Mouse (Mus musculus) cerebellum, adult 2 months (tissue): Measurements from ENCODE around the gene Jsrp1.

Source experiments
- CTCF ChIP-seq: fragments of 200-500 bp; IDR thresholded peaks from 2 replicates; pipeline ENCODE4 v1.5.1; 2011; ENCODE audit warnings: low read depth, mild to moderate bottlenecking, control low read depth, low read length, moderate library complexity, borderline replicate concordance; ENCODE audit not compliant: insufficient read depth
- POLR2A ChIP-seq: fragments of 200-500 bp; IDR thresholded peaks from 2 replicates; pipeline ENCODE4 v1.6.1; 2011; ENCODE audit warnings: low read length, control low read depth, borderline replicate concordance; ENCODE audit not compliant: insufficient read depth

GRCm38 (mm10) chr10:80758651-80759050 is 54.6 kb downstream of the Jsrp1 start:
- no peak for TF ChIP-seq CTCF
- no peak for TF ChIP-seq POLR2A
